Mouse (Mus musculus): ENCODE data around the gene F2.

- TF ChIP-seq CTCF (IDR thresholded peaks at IDR 0.05; ENCODE audit: extremely low read depth, insufficient read depth, low read length) (no peak), POLR2A (IDR thresholded peaks at IDR 0.05; ENCODE audit: extremely low read depth, insufficient read depth, low read length) (no peak)
Observed at GRCm38 (mm10) chr2:91676961-91677360, 40.7 kb upstream of the F2 start.

Measured in cortical plate, adult 2 months (tissue).